Mouse (Mus musculus) splenic B cell, adult 2 months (primary cell): Measurements from ENCODE around the gene Zmym2.

Source experiments
- DNase-seq: peaks from one replicate; pipeline ENCODE4 v3.0.0-alpha.2; 2011; ENCODE audit warnings: low read depth, low spot score
- H3K27me3 ChIP-seq: 2 replicates; pipeline ENCODE4 v1.6.1; 2012; ENCODE audit warnings: mild to moderate bottlenecking, low read length, moderate library complexity, mixed read lengths; ENCODE audit not compliant: control insufficient read depth, poor library complexity, insufficient read depth, severe bottlenecking
- H3K36me3 ChIP-seq: 2 replicates; pipeline ENCODE4 v1.6.1; 2012; ENCODE audit warnings: mild to moderate bottlenecking, low read length, moderate library complexity, mixed read lengths; ENCODE audit not compliant: control insufficient read depth, poor library complexity, insufficient read depth, severe bottlenecking

The Zmym2 gene

DNA sequence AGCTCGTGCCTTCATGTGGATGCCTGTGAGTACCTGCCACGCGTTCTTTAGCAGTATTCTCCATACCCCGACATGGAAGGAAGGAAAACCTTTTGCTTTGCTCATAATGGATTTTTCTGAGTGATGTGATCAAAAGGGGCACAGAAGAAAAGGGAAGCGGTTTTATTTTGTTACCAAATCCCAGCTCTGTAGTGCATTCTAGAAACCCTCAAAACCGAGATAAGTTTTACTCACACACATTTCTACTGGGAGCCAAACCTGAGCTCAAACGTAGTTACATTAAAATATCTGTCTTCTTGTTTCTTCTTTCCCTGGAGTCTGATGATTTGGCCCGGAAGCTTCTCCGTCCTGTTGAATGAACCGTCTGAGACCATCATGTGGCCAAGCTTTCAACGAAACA is 83.7 kb downstream of the Zmym2 start:
- H3K27me3 ChIP-seq = no peaks in the 10 kb centered on the region
- no peaks in the 10 kb centered on the region for H3K36me3 ChIP-seq
- no peak for DNase-seq

DNA sequence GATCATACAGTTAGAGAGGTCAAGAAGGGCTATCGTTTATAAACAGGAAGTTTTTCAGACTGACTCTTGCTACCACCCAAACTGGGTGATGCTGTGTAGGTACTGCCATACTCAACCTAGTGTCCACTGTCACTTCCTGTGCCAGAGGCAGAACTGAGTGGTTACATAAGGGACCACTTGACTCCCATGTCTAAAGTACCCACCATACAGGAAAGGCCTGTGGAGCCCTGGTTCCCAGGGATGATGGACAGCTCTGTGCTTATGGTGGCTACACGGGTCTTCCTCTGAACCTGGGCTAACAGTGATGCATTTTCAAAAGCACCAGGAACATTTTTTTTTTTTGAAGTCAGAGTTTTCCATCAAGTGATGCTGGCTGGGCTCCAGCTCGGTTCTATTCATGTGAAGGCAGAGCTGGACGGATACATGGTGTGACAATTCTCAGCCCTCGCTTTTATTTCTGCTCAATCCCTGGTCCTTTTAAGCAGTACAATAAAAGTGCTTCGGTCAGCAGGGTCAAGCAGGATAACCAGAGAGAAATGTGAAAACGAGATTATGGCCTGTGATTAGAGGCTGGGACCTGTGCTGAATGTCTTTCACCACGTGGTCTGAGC is 91.7 kb downstream of the Zmym2 start:
- H3K27me3 ChIP-seq = no peaks in the 10 kb centered on the region
- H3K36me3 ChIP-seq = no peaks in the 10 kb centered on the region
- DNase-seq = no peak

DNA sequence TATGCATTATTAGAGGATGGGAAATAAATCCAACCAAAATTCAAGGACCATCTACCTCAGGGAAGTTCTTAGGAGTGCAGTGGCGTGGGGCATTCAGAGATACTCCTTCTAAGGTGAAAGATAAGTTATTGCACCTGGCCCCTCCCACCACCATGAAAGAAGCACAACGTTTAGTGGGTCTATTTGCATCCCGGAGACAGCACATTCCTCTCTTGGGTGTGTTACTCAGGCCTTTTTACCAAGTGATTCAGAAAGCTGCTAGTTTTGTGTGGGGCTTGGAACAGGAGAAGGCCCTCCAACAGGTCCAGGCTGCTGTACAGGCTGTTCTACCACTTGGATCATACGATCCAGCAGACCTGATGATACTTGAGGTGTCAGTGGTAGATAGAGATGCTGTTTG is 102.2 kb downstream of the Zmym2 start:
- H3K27me3 ChIP-seq = no peaks in the 10 kb centered on the region
- no peaks in the 10 kb centered on the region for H3K36me3 ChIP-seq
- DNase-seq = no peak
